Mouse (Mus musculus) urinary bladder, postnatal 10 days (tissue): ENCODE measurements around the gene Hilpda.

ENCODE experiments used
- DNase-seq: peaks from one replicate; pipeline ENCODE4 v3.0.0; 2022; ENCODE audit warnings: low spot score

Gene Hilpda

GRCm38 (mm10) chr6:29276746-29277145 lies 4.5 kb downstream of the Hilpda start:
- DNase-seq, result no peak

- DNase-seq, result no peak
Observed at GRCm38 (mm10) chr6:29278513-29279267, 6.4 kb downstream of the Hilpda start.

- DNase-seq, result no peak
Observed at GRCm38 (mm10) chr6:29279293-29279692, 7.0 kb downstream of the Hilpda start, which contains the start of gene Fam71f2. Fam71f2 (plus strand) TSS chr6:29279593.

GRCm38 (mm10) chr6:29280671-29281070 lies 8.4 kb downstream of the Hilpda start:
- DNase-seq, result no peak

GRCm38 (mm10) chr6:29286870-29287269 lies 14.6 kb downstream of the Hilpda start:
- no peak for DNase-seq

GRCm38 (mm10) chr6:29287481-29287880 lies 15.2 kb downstream of the Hilpda start:
- no peak for DNase-seq

- no peak for DNase-seq
Observed at GRCm38 (mm10) chr6:29287944-29288343, 15.7 kb downstream of the Hilpda start.

- no peak for DNase-seq
Observed at GRCm38 (mm10) chr6:29288651-29289050, 16.4 kb downstream of the Hilpda start.

GRCm38 (mm10) chr6:29299112-29299511 lies 26.8 kb downstream of the Hilpda start:
- DNase-seq, result no peak

- no peak for DNase-seq
Observed at GRCm38 (mm10) chr6:29303251-29303650, 31.0 kb downstream of the Hilpda start.

GRCm38 (mm10) chr6:29303726-29304125 lies 31.4 kb downstream of the Hilpda start:
- DNase-seq, result no peak

- no peak for DNase-seq
Observed at GRCm38 (mm10) chr6:29305462-29305861, 33.2 kb downstream of the Hilpda start.

- no peak for DNase-seq
Observed at GRCm38 (mm10) chr6:29308846-29309605, 36.7 kb downstream of the Hilpda start.

- no peak for DNase-seq
Observed at GRCm38 (mm10) chr6:29313690-29314202, 41.5 kb downstream of the Hilpda start.

- DNase-seq, result no peak
Observed at GRCm38 (mm10) chr6:29317286-29317685, 45.0 kb downstream of the Hilpda start.

- no peak for DNase-seq
Observed at GRCm38 (mm10) chr6:29317941-29318340, 45.7 kb downstream of the Hilpda start.

- DNase-seq, result no peak
Observed at GRCm38 (mm10) chr6:29318879-29319278, 46.6 kb downstream of the Hilpda start, which contains the start of gene Fam71f1. Fam71f1 (plus strand) TSS chr6:29319140.

GRCm38 (mm10) chr6:29321586-29321985 lies 49.3 kb downstream of the Hilpda start:
- no peak for DNase-seq

- DNase-seq, result no peak
Observed at GRCm38 (mm10) chr6:29322147-29322546, 49.9 kb downstream of the Hilpda start.

GRCm38 (mm10) chr6:29322735-29323134 lies 50.4 kb downstream of the Hilpda start:
- DNase-seq, result no peak
